Mouse (Mus musculus) embryonic facial prominence, embryonic 14.5 days (tissue): ENCODE results near the gene Gm21897. TPM values are rescaled to one million over a fixed set of nuclear protein-coding genes. Genes with fewer than 3 reads are reported as not detected.
"Not testable (repeated sequence)": the region's sequence is repeated elsewhere in the genome, so short reads cannot be mapped to it uniquely, and the experiment has no call there.

ENCODE experiments used
- ATAC-seq: fragments of 200-750 bp; cut with Nextera tagmentation; 2 replicates; pipeline ENCODE4 v1.8.0; 2017; ENCODE audit warnings: low read depth, moderate number of reproducible peaks, moderate TSS enrichment
- DNase-seq: peaks from one replicate; pipeline ENCODE4 v3.0.0-alpha.2; 2015; ENCODE audit warnings: low spot score
- H3K27ac ChIP-seq: fragments of 300-500 bp; sonication (generic); replicated peaks from 2 replicates; pipeline ENCODE4 v1.5.1; 2014; ENCODE audit warnings: low read depth, mild to moderate bottlenecking, low read length, moderate library complexity
- H3K27me3 ChIP-seq: fragments of 300-500 bp; sonication (generic); replicated peaks from 2 replicates; pipeline ENCODE4 v1.6.1; 2014; ENCODE audit warnings: low read length; ENCODE audit not compliant: control insufficient read depth, insufficient read depth
- H3K36me3 ChIP-seq: fragments of 300-500 bp; sonication (generic); 2 replicates; pipeline ENCODE4 v1.6.1; 2014; ENCODE audit warnings: low read length, mixed read lengths; ENCODE audit not compliant: control insufficient read depth, insufficient read depth
- H3K4me1 ChIP-seq: fragments of 300-500 bp; sonication (generic); 2 replicates; pipeline ENCODE4 v1.6.1; 2014; ENCODE audit warnings: antibody characterized with exemption, low read length; ENCODE audit not compliant: control insufficient read depth, insufficient read depth
- H3K4me2 ChIP-seq: fragments of 300-500 bp; sonication (generic); 2 replicates; pipeline ENCODE4 v1.6.1; 2014; ENCODE audit warnings: low read depth, mild to moderate bottlenecking, low read length, moderate library complexity, mixed read lengths
- H3K4me3 ChIP-seq: fragments of 300-500 bp; sonication (generic); 2 replicates; pipeline ENCODE4 v1.5.1; 2014; ENCODE audit warnings: low read depth, mild to moderate bottlenecking, low read length
- H3K9ac ChIP-seq: fragments of 300-500 bp; sonication (generic); 2 replicates; pipeline ENCODE4 v1.6.1; 2014; ENCODE audit warnings: low read depth, mild to moderate bottlenecking, low read length, moderate library complexity, mixed read lengths
- H3K9me3 ChIP-seq: fragments of 300-500 bp; sonication (generic); 2 replicates; pipeline ENCODE4 v1.6.1; 2016; ENCODE audit warnings: low read length; ENCODE audit not compliant: control insufficient read depth
- WGBS: fragments of 180-500 bp; shearing (Covaris S2); extraction: QIAGEN DNeasy Blood & Tissue Kit; methylation state at CpG from one replicate; pipeline ENCODE4 v1.1.7; 2014; 5-methylcytosine and 5-hydroxymethylcytosine counted together
- polyA plus RNA-seq: library from polyadenylated mRNA; unstranded; fragments of >200 nt; fragmentation: Nextera tagmentation; extraction: Ambion mirVana; gene quantifications from 2 replicates; pipeline ENCODE4 v1.2.1, GENCODE M21; 2014

Gm21897 gene
- not detected in 2 replicates for polyA plus RNA-seq

GRCm38 (mm10) chr16:15317158-15317557 lies at the start of gene Gm21897:
Gene Gm21897, plus strand, starts transcription at chr16:15317458.
- H3K27ac ChIP-seq, DNase-seq, ATAC-seq, H3K9ac ChIP-seq, H3K4me1 ChIP-seq, H3K9me3 ChIP-seq, H3K4me2 ChIP-seq, H3K4me3 ChIP-seq, H3K27me3 ChIP-seq, H3K36me3 ChIP-seq: not testable (repeated sequence)
- no CpG with 5 or more reads among the region's 4 CpGs for WGBS

GRCm38 (mm10) chr16:15272291-15272690 lies 45.0 kb upstream of the Gm21897 start:
- no peak overlapping the region for H3K4me2 ChIP-seq
- ATAC-seq, result no peak
- H3K27ac ChIP-seq, result no peak overlapping the region
- no peaks in the 10 kb centered on the region for H3K27me3 ChIP-seq
- H3K9me3 ChIP-seq, result no peaks in the 10 kb centered on the region
- H3K9ac ChIP-seq, result no peak overlapping the region
- H3K4me3 ChIP-seq, result no peak overlapping the region
- no peaks in the 10 kb centered on the region for H3K36me3 ChIP-seq
- no peaks in the 10 kb centered on the region for H3K4me1 ChIP-seq
- WGBS, result 59% methylated on average over 1 of the region's 1 CpGs
- no peak for DNase-seq

- DNase-seq (no peak), ATAC-seq (no peak)
- Histone ChIP-seq H3K27ac (no peak overlapping the region), H3K4me3 (no peak overlapping the region), H3K36me3 (no peaks in the 10 kb centered on the region), H3K27me3 (no peaks in the 10 kb centered on the region), H3K4me1 (no peaks in the 10 kb centered on the region), H3K9ac (no peak overlapping the region), H3K9me3 (no peaks in the 10 kb centered on the region), H3K4me2 (no peak overlapping the region)
Observed at GRCm38 (mm10) chr16:15277461-15277860, 39.8 kb upstream of the Gm21897 start.

GRCm38 (mm10) chr16:15293041-15293440 lies 24.2 kb upstream of the Gm21897 start:
- Histone ChIP-seq H3K36me3 (no peaks in the 10 kb centered on the region), H3K9ac (no peak overlapping the region), H3K9me3 (no peaks in the 10 kb centered on the region), H3K27me3 (no peaks in the 10 kb centered on the region), H3K4me3 (no peak overlapping the region), H3K4me2 (no peak overlapping the region), H3K4me1 (peaks cover 17% of the 10 kb centered on the region), H3K27ac (no peak overlapping the region)
- 85% methylated on average over 3 of the region's 3 CpGs for WGBS
- ATAC-seq (no peak), DNase-seq (no peak)

GRCm38 (mm10) chr16:15294289-15294688 lies 23.0 kb upstream of the Gm21897 start:
- DNase-seq, result no peak

GRCm38 (mm10) chr16:15294911-15295659 lies 22.2 kb upstream of the Gm21897 start:
- H3K4me3 ChIP-seq, result no peak overlapping the region
- no peaks in the 10 kb centered on the region for H3K9me3 ChIP-seq
- H3K27me3 ChIP-seq, result no peaks in the 10 kb centered on the region
- H3K36me3 ChIP-seq, result no peaks in the 10 kb centered on the region
- ATAC-seq (peak; percentile 90), DNase-seq (peak; percentile 92)
- H3K4me1 ChIP-seq, result peaks cover 17% of the 10 kb centered on the region
- no peak overlapping the region for H3K4me2 ChIP-seq
- peak overlapping the region; percentile 72 for H3K27ac ChIP-seq
- WGBS, result 18% methylated on average over 8 of the region's 8 CpGs
- no peak overlapping the region for H3K9ac ChIP-seq

More at GRCm38 (mm10) chr16:15294289-15294688, 23.0 kb upstream of the Gm21897 start:
- Histone ChIP-seq H3K4me3 (no peak overlapping the region), H3K27me3 (no peaks in the 10 kb centered on the region), H3K27ac (0 out of 2 replicates have a peak overlapping the region, but pooled peaks have one; percentile 41), H3K9ac (no peak overlapping the region), H3K9me3 (no peaks in the 10 kb centered on the region), H3K4me1 (peaks cover 17% of the 10 kb centered on the region), H3K36me3 (no peaks in the 10 kb centered on the region), H3K4me2 (no peak overlapping the region)
- no peak for ATAC-seq
- 38% methylated on average over 1 of the region's 1 CpGs for WGBS

- H3K4me2 ChIP-seq, result no peak overlapping the region
- DNase-seq (no peak), ATAC-seq (no peak)
- no peaks in the 10 kb centered on the region for H3K36me3 ChIP-seq
- H3K27ac ChIP-seq, result no peak overlapping the region
- no peaks in the 10 kb centered on the region for H3K9me3 ChIP-seq
- no peak overlapping the region for H3K4me3 ChIP-seq
- H3K27me3 ChIP-seq, result no peaks in the 10 kb centered on the region
- no peak overlapping the region for H3K9ac ChIP-seq
- H3K4me1 ChIP-seq, result no peaks in the 10 kb centered on the region
Observed at GRCm38 (mm10) chr16:15334526-15334925, 17.3 kb downstream of the Gm21897 start.

- Histone ChIP-seq H3K9ac (no peak overlapping the region), H3K27ac (no peak overlapping the region), H3K4me1 (no peaks in the 10 kb centered on the region), H3K4me3 (no peak overlapping the region), H3K4me2 (no peak overlapping the region), H3K9me3 (no peaks in the 10 kb centered on the region), H3K36me3 (no peaks in the 10 kb centered on the region), H3K27me3 (no peaks in the 10 kb centered on the region)
- peak; percentile 17 for DNase-seq
- 74% methylated on average over 4 of the region's 4 CpGs for WGBS
- ATAC-seq, result no peak
Observed at GRCm38 (mm10) chr16:15339051-15339450, 21.8 kb downstream of the Gm21897 start.

- Histone ChIP-seq H3K4me3 (no peak overlapping the region), H3K36me3 (no peaks in the 10 kb centered on the region), H3K9me3 (no peaks in the 10 kb centered on the region), H3K9ac (no peak overlapping the region), H3K27me3 (no peaks in the 10 kb centered on the region), H3K4me2 (no peak overlapping the region), H3K4me1 (0 out of 2 replicates have a peak, but pooled peaks cover 3% of the 10 kb centered on the region), H3K27ac (no peak overlapping the region)
- no peak for ATAC-seq
- WGBS, result 73% methylated on average over 1 of the region's 1 CpGs
- DNase-seq, result no peak
Observed at GRCm38 (mm10) chr16:15346045-15346444, 28.8 kb downstream of the Gm21897 start.
